Mouse (Mus musculus): ENCODE data around the gene Atp5l. TPM values are rescaled to one million over a fixed set of nuclear protein-coding genes. Genes with fewer than 3 reads are reported as not detected.

The Atp5l gene
- polyA plus RNA-seq, 1 experiment: 141 TPM

- H3K4me3 ChIP-seq (ENCODE audit: control insufficient read depth, low read depth, low read length): no peak overlapping the region
- H3K27ac ChIP-seq (ENCODE audit: control insufficient read depth, insufficient read depth, low read depth, low read length): no peak overlapping the region
- no peaks in the 10 kb centered on the region for H3K27me3 ChIP-seq (ENCODE audit: control insufficient read depth, insufficient read depth, low read length)
- H3K36me3 ChIP-seq (ENCODE audit: control insufficient read depth, insufficient read depth, low read length): no peaks in the 10 kb centered on the region
- no peak for TF ChIP-seq POLR2A (IDR thresholded peaks at IDR 0.05; ENCODE audit: control insufficient read depth, low read depth, low read length)
- TF ChIP-seq CTCF (IDR thresholded peaks at IDR 0.05; ENCODE audit: control insufficient read depth, insufficient read depth, insufficient replicate concordance, low read depth, low read length): no peak
- H3K4me1 ChIP-seq (ENCODE audit: control insufficient read depth, insufficient read depth, low read length): no peaks in the 10 kb centered on the region
Measured at GRCm38 (mm10) chr9:44914706-44915105, 5.8 kb downstream of the Atp5l start.

DNA sequence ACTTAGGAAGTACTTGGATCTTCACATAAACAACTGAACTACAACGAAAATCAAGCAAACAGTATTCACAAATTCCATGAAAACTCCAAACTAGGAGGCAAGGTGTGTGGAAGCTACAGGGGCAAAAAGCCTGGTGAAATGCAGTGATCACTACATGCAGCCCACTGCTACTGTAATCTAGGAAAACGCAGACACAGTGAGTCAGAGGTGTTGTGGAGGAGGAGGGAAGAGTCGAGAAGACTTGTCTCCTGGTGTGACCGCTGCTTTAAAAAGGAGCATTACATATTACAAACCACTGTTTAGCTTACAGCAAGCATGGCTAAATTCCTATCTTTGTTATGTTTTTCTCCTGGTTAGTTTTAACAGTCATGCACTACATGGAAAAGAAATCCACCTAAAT lies 9.2 kb downstream of the Atp5l start:
- no peaks in the 10 kb centered on the region for H3K27me3 ChIP-seq (ENCODE audit: control insufficient read depth, insufficient read depth, low read length)
- no peak overlapping the region for H3K4me3 ChIP-seq (ENCODE audit: control insufficient read depth, low read depth, low read length)
- H3K36me3 ChIP-seq (ENCODE audit: control insufficient read depth, insufficient read depth, low read length): no peaks in the 10 kb centered on the region
- TF ChIP-seq POLR2A (IDR thresholded peaks at IDR 0.05; ENCODE audit: control insufficient read depth, low read depth, low read length) (no peak), CTCF (IDR thresholded peaks at IDR 0.05; ENCODE audit: control insufficient read depth, insufficient read depth, insufficient replicate concordance, low read depth, low read length) (no peak)
- no peak overlapping the region for H3K27ac ChIP-seq (ENCODE audit: control insufficient read depth, insufficient read depth, low read depth, low read length)
- H3K4me1 ChIP-seq (ENCODE audit: control insufficient read depth, insufficient read depth, low read length): no peaks in the 10 kb centered on the region

GRCm38 (mm10) chr9:44905620-44906019 lies 14.9 kb downstream of the Atp5l start:
- Histone ChIP-seq H3K4me3 (ENCODE audit: control insufficient read depth, low read depth, low read length) (no peak overlapping the region), H3K27me3 (ENCODE audit: control insufficient read depth, insufficient read depth, low read length) (no peaks in the 10 kb centered on the region), H3K4me1 (ENCODE audit: control insufficient read depth, insufficient read depth, low read length) (no peaks in the 10 kb centered on the region), H3K27ac (ENCODE audit: control insufficient read depth, insufficient read depth, low read depth, low read length) (no peak overlapping the region), H3K36me3 (ENCODE audit: control insufficient read depth, insufficient read depth, low read length) (no peaks in the 10 kb centered on the region)
- no peak for TF ChIP-seq POLR2A (IDR thresholded peaks at IDR 0.05; ENCODE audit: control insufficient read depth, low read depth, low read length)
- no peak for TF ChIP-seq CTCF (IDR thresholded peaks at IDR 0.05; ENCODE audit: control insufficient read depth, insufficient read depth, insufficient replicate concordance, low read depth, low read length)

DNA sequence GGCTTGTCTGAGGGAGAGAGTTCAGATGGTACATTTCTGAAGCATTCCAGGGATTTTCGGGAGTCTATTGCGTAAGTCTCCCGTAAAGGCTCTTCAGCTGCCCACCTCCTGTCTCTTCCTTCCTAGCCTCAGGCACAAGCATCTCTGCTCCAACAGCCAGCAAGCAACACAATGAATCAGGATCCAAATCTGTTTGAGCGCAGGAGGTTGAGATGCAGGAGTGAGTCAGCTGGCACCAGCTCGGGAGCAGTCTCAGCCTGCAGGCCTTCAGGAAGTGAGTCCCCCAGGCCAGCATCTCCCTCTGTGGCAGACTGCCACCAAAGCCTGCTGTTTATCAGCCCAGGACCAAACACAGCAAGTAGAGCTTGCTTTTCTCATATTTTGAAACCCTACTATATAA lies 15.6 kb downstream of the Atp5l start:
- no peaks in the 10 kb centered on the region for H3K36me3 ChIP-seq (ENCODE audit: control insufficient read depth, insufficient read depth, low read length)
- H3K27ac ChIP-seq (ENCODE audit: control insufficient read depth, insufficient read depth, low read depth, low read length): no peak overlapping the region
- TF ChIP-seq POLR2A (IDR thresholded peaks at IDR 0.05; ENCODE audit: control insufficient read depth, low read depth, low read length) (no peak), CTCF (IDR thresholded peaks at IDR 0.05; ENCODE audit: control insufficient read depth, insufficient read depth, insufficient replicate concordance, low read depth, low read length) (no peak)
- H3K27me3 ChIP-seq (ENCODE audit: control insufficient read depth, insufficient read depth, low read length): no peaks in the 10 kb centered on the region
- no peaks in the 10 kb centered on the region for H3K4me1 ChIP-seq (ENCODE audit: control insufficient read depth, insufficient read depth, low read length)
- no peak overlapping the region for H3K4me3 ChIP-seq (ENCODE audit: control insufficient read depth, low read depth, low read length)

- no peak overlapping the region for H3K27ac ChIP-seq (ENCODE audit: control insufficient read depth, insufficient read depth, low read depth, low read length)
- no peak overlapping the region for H3K4me3 ChIP-seq (ENCODE audit: control insufficient read depth, low read depth, low read length)
- H3K36me3 ChIP-seq (ENCODE audit: control insufficient read depth, insufficient read depth, low read length): no peaks in the 10 kb centered on the region
- no peaks in the 10 kb centered on the region for H3K27me3 ChIP-seq (ENCODE audit: control insufficient read depth, insufficient read depth, low read length)
- TF ChIP-seq CTCF (IDR thresholded peaks at IDR 0.05; ENCODE audit: control insufficient read depth, insufficient read depth, insufficient replicate concordance, low read depth, low read length) (no peak), POLR2A (IDR thresholded peaks at IDR 0.05; ENCODE audit: control insufficient read depth, low read depth, low read length) (no peak)
- H3K4me1 ChIP-seq (ENCODE audit: control insufficient read depth, insufficient read depth, low read length): no peaks in the 10 kb centered on the region
Measured at GRCm38 (mm10) chr9:44903856-44904255, 16.7 kb downstream of the Atp5l start.

DNA sequence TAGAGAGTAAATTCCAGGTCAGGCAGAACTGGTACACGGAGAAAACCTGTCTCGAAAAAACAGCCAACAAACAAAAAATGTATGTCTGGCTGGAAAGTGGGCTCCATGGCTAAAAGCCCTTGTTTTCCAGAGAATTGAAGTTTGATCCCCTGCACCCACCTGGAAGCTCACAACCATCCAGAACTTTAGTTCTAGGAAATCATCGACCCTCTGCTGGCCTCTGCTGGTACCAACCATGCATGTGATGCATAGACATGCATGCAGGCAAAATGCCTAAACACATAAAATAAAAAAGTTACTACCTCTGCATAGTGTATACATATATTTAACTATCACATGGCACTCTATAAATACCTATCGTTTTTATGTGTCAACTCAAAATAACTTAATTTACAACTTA lies 20.1 kb downstream of the Atp5l start:
- TF ChIP-seq CTCF (IDR thresholded peaks at IDR 0.05; ENCODE audit: control insufficient read depth, insufficient read depth, insufficient replicate concordance, low read depth, low read length) (no peak), POLR2A (IDR thresholded peaks at IDR 0.05; ENCODE audit: control insufficient read depth, low read depth, low read length) (no peak)
- no peak overlapping the region for H3K27ac ChIP-seq (ENCODE audit: control insufficient read depth, insufficient read depth, low read depth, low read length)
- no peaks in the 10 kb centered on the region for H3K27me3 ChIP-seq (ENCODE audit: control insufficient read depth, insufficient read depth, low read length)
- H3K4me1 ChIP-seq (ENCODE audit: control insufficient read depth, insufficient read depth, low read length): no peaks in the 10 kb centered on the region
- H3K36me3 ChIP-seq (ENCODE audit: control insufficient read depth, insufficient read depth, low read length): no peaks in the 10 kb centered on the region
- no peak overlapping the region for H3K4me3 ChIP-seq (ENCODE audit: control insufficient read depth, low read depth, low read length)

DNA sequence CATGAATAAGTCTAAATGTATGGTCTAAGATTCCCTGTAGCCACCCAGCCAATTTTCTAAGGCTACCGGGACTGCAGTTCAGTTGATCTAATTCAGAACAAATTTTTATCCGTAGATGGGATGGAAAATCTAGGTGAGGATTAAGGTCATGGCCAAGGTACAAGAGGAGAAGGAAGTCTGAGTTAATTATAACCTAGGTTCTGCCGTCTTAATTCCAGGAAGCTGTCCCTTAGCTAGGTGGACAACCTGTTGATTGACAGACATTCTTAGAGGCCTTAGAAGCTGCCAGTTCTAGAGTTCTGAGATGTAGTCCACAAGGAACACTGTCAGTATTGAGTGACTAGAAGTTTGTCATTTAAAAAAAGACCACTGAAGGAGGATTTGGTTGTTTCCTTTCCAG lies 20.8 kb downstream of the Atp5l start:
- Histone ChIP-seq H3K27me3 (ENCODE audit: control insufficient read depth, insufficient read depth, low read length) (no peaks in the 10 kb centered on the region), H3K27ac (ENCODE audit: control insufficient read depth, insufficient read depth, low read depth, low read length) (no peak overlapping the region), H3K36me3 (ENCODE audit: control insufficient read depth, insufficient read depth, low read length) (no peaks in the 10 kb centered on the region), H3K4me1 (ENCODE audit: control insufficient read depth, insufficient read depth, low read length) (no peaks in the 10 kb centered on the region), H3K4me3 (ENCODE audit: control insufficient read depth, low read depth, low read length) (no peak overlapping the region)
- TF ChIP-seq CTCF (IDR thresholded peaks at IDR 0.05; ENCODE audit: control insufficient read depth, insufficient read depth, insufficient replicate concordance, low read depth, low read length): no peak
- no peak for TF ChIP-seq POLR2A (IDR thresholded peaks at IDR 0.05; ENCODE audit: control insufficient read depth, low read depth, low read length)

GRCm38 (mm10) chr9:44897024-44897423 lies 23.5 kb downstream of the Atp5l start:
- no peak for TF ChIP-seq POLR2A (IDR thresholded peaks at IDR 0.05; ENCODE audit: control insufficient read depth, low read depth, low read length)
- no peak for TF ChIP-seq CTCF (IDR thresholded peaks at IDR 0.05; ENCODE audit: control insufficient read depth, insufficient read depth, insufficient replicate concordance, low read depth, low read length)
- no peaks in the 10 kb centered on the region for H3K27me3 ChIP-seq (ENCODE audit: control insufficient read depth, insufficient read depth, low read length)

More at GRCm38 (mm10) chr9:44897024-44897423, 23.5 kb downstream of the Atp5l start:
- no peak overlapping the region for H3K4me3 ChIP-seq (ENCODE audit: control insufficient read depth, low read depth, low read length)
- H3K36me3 ChIP-seq (ENCODE audit: control insufficient read depth, insufficient read depth, low read length): no peaks in the 10 kb centered on the region
- no peak overlapping the region for H3K27ac ChIP-seq (ENCODE audit: control insufficient read depth, insufficient read depth, low read depth, low read length)
- no peaks in the 10 kb centered on the region for H3K4me1 ChIP-seq (ENCODE audit: control insufficient read depth, insufficient read depth, low read length)
